Mouse (Mus musculus) forebrain, postnatal 0 days (tissue): ENCODE results near the gene Grid2. TPM values are rescaled to one million over a fixed set of nuclear protein-coding genes. Genes with fewer than 3 reads are reported as not detected.

ENCODE experiments used
- ATAC-seq: fragments of 200-750 bp; cut with Nextera tagmentation; 2 replicates; pipeline ENCODE4 v1.8.0; 2017; ENCODE audit warnings: mild to moderate bottlenecking, moderate library complexity
- DNase-seq: peaks from one replicate; pipeline ENCODE4 v3.0.0-alpha.2; 2015
- H3K27ac ChIP-seq: fragments of 300-500 bp; sonication (generic); 2 replicates; pipeline ENCODE4 v1.5.1; 2014; ENCODE audit warnings: low read depth, mild to moderate bottlenecking, antibody characterized with exemption, low read length, moderate library complexity, mixed read lengths
- H3K27me3 ChIP-seq: fragments of 300-500 bp; sonication (generic); 2 replicates; pipeline ENCODE4 v1.6.1; 2014; ENCODE audit warnings: mild to moderate bottlenecking, low read length, mixed read lengths; ENCODE audit not compliant: insufficient read depth
- H3K36me3 ChIP-seq: fragments of 300-500 bp; sonication (generic); 2 replicates; pipeline ENCODE4 v1.6.1; 2014; ENCODE audit warnings: mild to moderate bottlenecking, moderate library complexity; ENCODE audit not compliant: insufficient read depth
- H3K4me1 ChIP-seq: fragments of 300-500 bp; sonication (generic); 2 replicates; pipeline ENCODE4 v1.6.1; 2014; ENCODE audit warnings: antibody characterized with exemption; ENCODE audit not compliant: insufficient read depth
- H3K4me2 ChIP-seq: fragments of 300-500 bp; sonication (generic); 2 replicates; pipeline ENCODE4 v1.6.1; 2014; ENCODE audit warnings: low read depth, mild to moderate bottlenecking, moderate library complexity
- H3K4me3 ChIP-seq: fragments of 300-500 bp; sonication (generic); 2 replicates; pipeline ENCODE4 v1.5.1; 2014; ENCODE audit warnings: low read depth, low read length, mixed read lengths
- H3K9ac ChIP-seq: fragments of 300-500 bp; sonication (generic); 2 replicates; pipeline ENCODE4 v1.6.1; 2014; ENCODE audit warnings: mild to moderate bottlenecking
- H3K9me3 ChIP-seq: fragments of 300-500 bp; sonication (generic); 2 replicates; pipeline ENCODE4 v1.6.1; 2016; ENCODE audit warnings: low read length
- CTCF ChIP-seq: sonication (generic); IDR thresholded peaks from 2 replicates; pipeline ENCODE4 v1.5.1; 2016; ENCODE audit warnings: antibody characterized with exemption, control low read depth, low read depth
- WGBS: fragments of 180-500 bp; shearing (Covaris S2); extraction: QIAGEN DNeasy Blood & Tissue Kit; methylation state at CpG from one replicate; pipeline ENCODE4 v1.1.7; 2014; 5-methylcytosine and 5-hydroxymethylcytosine counted together
- polyA plus RNA-seq: library from polyadenylated mRNA; unstranded; fragments of >200 nt; fragmentation: Nextera tagmentation; extraction: Ambion mirVana; gene quantifications from 2 replicates; pipeline ENCODE4 v1.2.1, GENCODE M21; 2015
- total RNA-seq: library from RNA; depleted of rRNA; stranded (reverse); fragments of >200 nt; gene quantifications from 2 replicates; pipeline ENCODE4 v1.2.3, GENCODE M21; 2014

Gene Grid2
- total and polyA plus RNA-seq, 2 experiments from 2014 or later = 6.2 to 28.9 TPM

GRCm38 (mm10) chr6:63284419-63284818 is 28.7 kb downstream of the Grid2 start:
- H3K4me3 ChIP-seq = no peak overlapping the region
- no peaks in the 10 kb centered on the region for H3K4me1 ChIP-seq
- H3K4me2 ChIP-seq = no peak overlapping the region
- no peaks in the 10 kb centered on the region for H3K9me3 ChIP-seq
- ATAC-seq (peak; percentile 20), DNase-seq (peak; percentile 36)
- no peaks in the 10 kb centered on the region for H3K27me3 ChIP-seq
- no peak overlapping the region for H3K27ac ChIP-seq
- TF ChIP-seq CTCF = no peak
- no peak overlapping the region for H3K9ac ChIP-seq
- H3K36me3 ChIP-seq = no peaks in the 10 kb centered on the region
- 25% methylated on average over 1 of the region's 1 CpGs for WGBS

- DNase-seq = no peak
- WGBS = 28% methylated on average over 3 of the region's 3 CpGs
- Histone ChIP-seq H3K27me3 (no peaks in the 10 kb centered on the region), H3K9ac (no peak overlapping the region), H3K4me1 (no peaks in the 10 kb centered on the region), H3K4me2 (no peak overlapping the region), H3K27ac (no peak overlapping the region), H3K36me3 (no peaks in the 10 kb centered on the region), H3K4me3 (no peak overlapping the region), H3K9me3 (no peaks in the 10 kb centered on the region)
- TF ChIP-seq CTCF = no peak
- ATAC-seq = no peak
These were observed 86.8 kb downstream of the Grid2 start for GRCm38 (mm10) chr6:63342438-63343004.

- WGBS = 86% methylated on average over 1 of the region's 1 CpGs
- Histone ChIP-seq H3K36me3 (no peaks in the 10 kb centered on the region), H3K4me3 (no peak overlapping the region), H3K27ac (no peak overlapping the region), H3K4me1 (no peaks in the 10 kb centered on the region), H3K9ac (no peak overlapping the region), H3K4me2 (no peak overlapping the region), H3K27me3 (no peaks in the 10 kb centered on the region), H3K9me3 (no peaks in the 10 kb centered on the region)
- no peak for TF ChIP-seq CTCF
- DNase-seq (no peak), ATAC-seq (no peak)
These were observed 91.3 kb downstream of the Grid2 start for GRCm38 (mm10) chr6:63347015-63347414.

- Histone ChIP-seq H3K4me2 (no peak overlapping the region), H3K4me3 (no peak overlapping the region), H3K9me3 (no peaks in the 10 kb centered on the region), H3K27me3 (no peaks in the 10 kb centered on the region), H3K27ac (no peak overlapping the region), H3K4me1 (no peaks in the 10 kb centered on the region), H3K36me3 (no peaks in the 10 kb centered on the region), H3K9ac (no peak overlapping the region)
- 61% methylated on average over 1 of the region's 1 CpGs for WGBS
- ATAC-seq = peak; percentile 50
- peak; percentile 3 for DNase-seq
- TF ChIP-seq CTCF = peak; percentile 19; the same call in 1 of the 2 replicates
These were observed 125.5 kb downstream of the Grid2 start for GRCm38 (mm10) chr6:63381061-63381611.

- H3K4me3 ChIP-seq = no peak overlapping the region
- no peaks in the 10 kb centered on the region for H3K27me3 ChIP-seq
- no peaks in the 10 kb centered on the region for H3K9me3 ChIP-seq
- H3K36me3 ChIP-seq = no peaks in the 10 kb centered on the region
- H3K4me2 ChIP-seq = no peak overlapping the region
- DNase-seq (no peak), ATAC-seq (no peak)
- H3K4me1 ChIP-seq = no peaks in the 10 kb centered on the region
- no peak for TF ChIP-seq CTCF
- WGBS = 68% methylated on average over 3 of the region's 3 CpGs
- no peak overlapping the region for H3K9ac ChIP-seq
- no peak overlapping the region for H3K27ac ChIP-seq
These were observed 146.0 kb downstream of the Grid2 start for GRCm38 (mm10) chr6:63401698-63402097.

- 84% methylated on average over 1 of the region's 1 CpGs for WGBS
- Histone ChIP-seq H3K36me3 (no peaks in the 10 kb centered on the region), H3K4me1 (no peaks in the 10 kb centered on the region), H3K4me3 (no peak overlapping the region), H3K9me3 (no peaks in the 10 kb centered on the region), H3K27ac (no peak overlapping the region), H3K9ac (no peak overlapping the region), H3K27me3 (no peaks in the 10 kb centered on the region), H3K4me2 (no peak overlapping the region)
- no peak for DNase-seq
- TF ChIP-seq CTCF = no peak
- ATAC-seq = no peak
These were observed 161.9 kb downstream of the Grid2 start for GRCm38 (mm10) chr6:63417534-63417933.

GRCm38 (mm10) chr6:63432751-63433150 is 177.1 kb downstream of the Grid2 start:
- Histone ChIP-seq H3K4me1 (no peaks in the 10 kb centered on the region), H3K9ac (no peak overlapping the region), H3K4me2 (no peak overlapping the region), H3K36me3 (no peaks in the 10 kb centered on the region), H3K27ac (no peak overlapping the region), H3K27me3 (no peaks in the 10 kb centered on the region), H3K4me3 (no peak overlapping the region), H3K9me3 (no peaks in the 10 kb centered on the region)
- DNase-seq (no peak), ATAC-seq (no peak)
- TF ChIP-seq CTCF = no peak
- WGBS = 87% methylated on average over 2 of the region's 2 CpGs
